ENCODE assay signal across 9 mouse cellular contexts in genomic region chr5:116591346-116592048, GRCm38 (mm10). TPM values are rescaled to one million over a fixed set of nuclear protein-coding genes. Genes with fewer than 3 reads are reported as not detected.
DNase-seq lines count a peak whose midpoint lies in the region; ATAC-seq and TF ChIP-seq lines count a peak whose summit lies in the region.
"Had no signal": no experiment of that assay in that cellular context is flagged by ENCODE, and none has a peak within 500 bp of the region (broad histone marks: within the 10 kb centered on the region; RNA-seq: fewer than 3 reads in every experiment).

Srrm4 (minus strand) TSS chr5:116591817.

- H3K27ac ChIP-seq in thymus, adult 2 months (ENCODE audit: control insufficient read depth, insufficient read depth, low read length) = no peak within 1 kb of the TSS
- H3K27ac ChIP-seq in embryonic facial prominence, embryonic 10.5 days (replicated peaks) = peak within 1 kb of the TSS; percentile 82
- H3K27ac ChIP-seq in heart, embryonic 15.5 days = no peak within 1 kb of the TSS
- peak within 1 kb of the TSS; percentile 97 for H3K27ac ChIP-seq in neural tube, embryonic 13.5 days (replicated peaks)
- H3K27ac ChIP-seq: liver, embryonic 15.5 days had no signal

- peak; percentile 4 for DNase-seq in thymus, adult 2 months
- DNase-seq in thymus, adult 18-20 months = no peak
- peak; percentile 91 for DNase-seq in embryonic facial prominence, embryonic 10.5 days (ENCODE audit: low spot score)
- DNase-seq in kidney, postnatal 25 days = peak; percentile 57 to 73
- DNase-seq in liver = peak; percentile 59
- peak; percentile 47 for DNase-seq in urinary bladder, postnatal 14 days (ENCODE audit: low spot score)

- no peak within 1 kb of the TSS for H3K4me3 ChIP-seq in thymus, adult 2 months (ENCODE audit: control insufficient read depth, insufficient read depth, low read length)
- H3K4me3 ChIP-seq in embryonic facial prominence, embryonic 10.5 days = peak within 1 kb of the TSS; percentile 57
- H3K4me3 ChIP-seq in heart, embryonic 15.5 days = peak within 1 kb of the TSS; percentile 22
- peak within 1 kb of the TSS; percentile 86 for H3K4me3 ChIP-seq in neural tube, embryonic 13.5 days
- H3K4me3 ChIP-seq: liver, embryonic 15.5 days had no signal

- no peaks in the 10 kb centered on the region for H3K27me3 ChIP-seq in thymus, adult 2 months (ENCODE audit: control insufficient read depth, insufficient read depth, low read length)
- peaks cover 57% of the 10 kb centered on the region for H3K27me3 ChIP-seq in embryonic facial prominence, embryonic 10.5 days (replicated peaks; ENCODE audit: low read depth, poor library complexity, severe bottlenecking)
- peaks cover 65% of the 10 kb centered on the region for H3K27me3 ChIP-seq in heart, embryonic 15.5 days
- H3K27me3 ChIP-seq in neural tube, embryonic 13.5 days = no peaks in the 10 kb centered on the region

- H3K4me2 ChIP-seq in heart, embryonic 15.5 days = peak within 1 kb of the TSS; percentile 43
- peak within 1 kb of the TSS; percentile 82 for H3K4me2 ChIP-seq in neural tube, embryonic 13.5 days
- H3K4me2 ChIP-seq: liver, embryonic 15.5 days had no signal

- WGBS in thymus, adult 2 months = 5% methylated on average over 51 of the region's 53 CpGs
- WGBS in embryonic facial prominence, embryonic 10.5 days = under 1% methylated on average over 53 of the region's 53 CpGs
- under 1% methylated on average over 53 of the region's 53 CpGs for WGBS in heart, embryonic 15.5 days
- under 1% methylated on average over 50 of the region's 53 CpGs for WGBS in neural tube, embryonic 13.5 days

- H3K9me3 ChIP-seq in embryonic facial prominence, embryonic 10.5 days = no peaks in the 10 kb centered on the region
- H3K9me3 ChIP-seq in heart, embryonic 15.5 days (replicated peaks) = no peaks in the 10 kb centered on the region; the same call in 1 of the 2 replicates
- no peaks in the 10 kb centered on the region for H3K9me3 ChIP-seq in neural tube, embryonic 13.5 days
- H3K9me3 ChIP-seq: liver, embryonic 15.5 days had no signal

- H3K4me1 ChIP-seq in thymus, adult 2 months (replicated peaks; ENCODE audit: control insufficient read depth, insufficient read depth, low read length) = no peaks in the 10 kb centered on the region
- peaks cover 35% of the 10 kb centered on the region for H3K4me1 ChIP-seq in embryonic facial prominence, embryonic 10.5 days
- H3K4me1 ChIP-seq in heart, embryonic 15.5 days (replicated peaks) = peaks cover 12% of the 10 kb centered on the region
- H3K4me1 ChIP-seq in neural tube, embryonic 13.5 days (replicated peaks) = peaks cover 47% of the 10 kb centered on the region
- H3K4me1 ChIP-seq: liver, embryonic 15.5 days had no signal

- TF ChIP-seq POLR2A in thymus, adult 2 months (IDR thresholded peaks at IDR 0.05; ENCODE audit: control insufficient read depth, extremely low read depth, insufficient read depth, low read length, poor library complexity) = no peak

- H3K36me3 ChIP-seq in thymus, adult 2 months (ENCODE audit: control insufficient read depth, insufficient read depth, low read length) = no peaks in the 10 kb centered on the region
- H3K36me3 ChIP-seq in embryonic facial prominence, embryonic 10.5 days (replicated peaks) = no peaks in the 10 kb centered on the region
- H3K36me3 ChIP-seq in heart, embryonic 15.5 days = no peaks in the 10 kb centered on the region
- H3K36me3 ChIP-seq in neural tube, embryonic 13.5 days = no peaks in the 10 kb centered on the region
- H3K36me3 ChIP-seq: liver, embryonic 15.5 days had no signal

- no peak; the same call in 1 of the 2 replicates for ATAC-seq in heart, embryonic 15.5 days (replicated peaks; ENCODE audit: insufficient number of reproducible peaks, insufficient read depth, low FRiP score, low read depth)
- ATAC-seq in neural tube, embryonic 13.5 days (ENCODE audit: low read depth) = peak; percentile 90

- no peak within 1 kb of the TSS for H3K9ac ChIP-seq in heart, embryonic 15.5 days
- peak within 1 kb of the TSS; percentile 92 for H3K9ac ChIP-seq in neural tube, embryonic 13.5 days
- H3K9ac ChIP-seq: liver, embryonic 15.5 days had no signal

- no peak for TF ChIP-seq CTCF in thymus, adult 2 months (IDR thresholded peaks at IDR 0.05; ENCODE audit: borderline replicate concordance, control insufficient read depth, extremely low read depth, insufficient read depth, low read length, poor library complexity)

RNA-seq across cellular contexts. Expression of gene Srrm4, which starts in this region (rescaled TPM):
- polyA plus RNA-seq in thymus, adult 2 months (2012; rRNA removed) = 0.04 and 0.67 TPM in 2 replicates
- 4.3 and 5.6 TPM in 2 replicates for polyA plus RNA-seq in embryonic facial prominence, embryonic 10.5 days (2016; fragmentation: Nextera tagmentation; extraction: Ambion mirVana)
- 0.89 and 1.0 TPM in 2 replicates for polyA plus RNA-seq in heart, embryonic 15.5 days (2015; fragmentation: Nextera tagmentation; extraction: Ambion mirVana)
- 19.2 and 19.9 TPM in 2 replicates for polyA plus RNA-seq in neural tube, embryonic 13.5 days (2015; fragmentation: Nextera tagmentation; extraction: Ambion mirVana)

Comparison
In these comparisons a context has a peak if more than half of its experiments do, and no peak if none do; other contexts are left out.
1. Peak in DNase-seq in thymus, adult 2 months; RNA of the gene not detected or under 1 TPM.
2. DNase-seq: peak in embryonic facial prominence, embryonic 10.5 days (single experiment), kidney, postnatal 25 days (2 of 2), liver (single experiment) and urinary bladder, postnatal 14 days (single experiment); none in thymus, adult 18-20 months (0 of 2).
3. H3K27ac ChIP-seq: peak in embryonic facial prominence, embryonic 10.5 days (single experiment) and neural tube, embryonic 13.5 days (single experiment); none in thymus, adult 2 months (single experiment) and heart, embryonic 15.5 days (single experiment).